Mouse (Mus musculus) heart, adult 2 months (tissue): ENCODE measurements around the gene Ablim2. TPM values are rescaled to one million over a fixed set of nuclear protein-coding genes. Genes with fewer than 3 reads are reported as not detected.
A peak's percentile ranks its signal among the peaks of the same experiment; 100 is the strongest.

Source experiments
- DNase-seq, 2 experiments: peaks; one replicate each; pipeline ENCODE4 v3.0.0; 2021
- H3K27ac ChIP-seq: fragments of 200-600 bp; 2 replicates; pipeline ENCODE4 v1.8.1; 2022
- H3K27me3 ChIP-seq: fragments of 200-500 bp; 2 replicates; pipeline ENCODE4 v1.6.1; 2012; ENCODE audit warnings: mild to moderate bottlenecking, low read length, inconsistent platforms, mixed read lengths; ENCODE audit not compliant: control insufficient read depth, insufficient read depth
- H3K36me3 ChIP-seq: fragments of 200-500 bp; 2 replicates; pipeline ENCODE4 v1.6.1; 2012; ENCODE audit warnings: low read length, inconsistent platforms; ENCODE audit not compliant: control insufficient read depth, insufficient read depth
- H3K4me1 ChIP-seq: fragments of 200-500 bp; 2 replicates; pipeline ENCODE4 v1.6.1; 2011; ENCODE audit warnings: low read length; ENCODE audit not compliant: control insufficient read depth, insufficient read depth
- H3K4me3 ChIP-seq: fragments of 200-600 bp; 2 replicates; pipeline ENCODE4 v1.8.1; 2022
- H3K79me2 ChIP-seq: fragments of 200-500 bp; replicated peaks from 2 replicates; pipeline ENCODE4 v1.6.1; 2012; ENCODE audit warnings: mild to moderate bottlenecking, inconsistent platforms, low read length, moderate library complexity, mixed read lengths; ENCODE audit not compliant: control insufficient read depth, insufficient read depth
- H3K9ac ChIP-seq: fragments of 200-500 bp; 2 replicates; pipeline ENCODE4 v1.6.1; 2012; ENCODE audit warnings: low read depth, mild to moderate bottlenecking, control low read depth, inconsistent platforms, low read length, mixed read lengths
- CTCF ChIP-seq: fragments of 200-600 bp; IDR thresholded peaks from 2 replicates; pipeline ENCODE4 v1.8.1; 2022; ENCODE audit warnings: antibody characterized with exemption, mild to moderate bottlenecking, moderate library complexity
- EP300 ChIP-seq: fragments of 200-500 bp; IDR thresholded peaks from 2 replicates; pipeline ENCODE4 v1.6.1; 2011; ENCODE audit warnings: low read depth, low read length, control low read depth; ENCODE audit not compliant: insufficient read depth
- POLR2A ChIP-seq: fragments of 200-500 bp; IDR thresholded peaks from 2 replicates; pipeline ENCODE4 v1.6.1; 2011; ENCODE audit warnings: mild to moderate bottlenecking, low read depth, low read length, control low read depth; ENCODE audit not compliant: insufficient read depth
- WGBS: fragments of 180-500 bp; shearing (Covaris S2); methylation state at CpG from one replicate; pipeline ENCODE4 v1.1.7; 2018; 5-methylcytosine and 5-hydroxymethylcytosine counted together
- intact Hi-C: fragments of 180-260 bp; cut with DNase I; formaldehyde crosslinking; loops from one replicate; pipeline ENCODE4 v1.15.1; 2025
- polyA plus RNA-seq: library from polyadenylated mRNA; depleted of rRNA; stranded (reverse); fragments of >200 nt; gene quantifications from 2 replicates; pipeline ENCODE4 v1.2.3, GENCODE M21; 2012
- total RNA-seq, 2 experiments: library from RNA; stranded (reverse); gene quantifications; 2 replicates each; pipeline ENCODE4 v1.2.3; 2021

Gene Ablim2
- total and polyA plus RNA-seq, 3 experiments, result 20.1 to 32.7 (median 20.8) TPM

DNA sequence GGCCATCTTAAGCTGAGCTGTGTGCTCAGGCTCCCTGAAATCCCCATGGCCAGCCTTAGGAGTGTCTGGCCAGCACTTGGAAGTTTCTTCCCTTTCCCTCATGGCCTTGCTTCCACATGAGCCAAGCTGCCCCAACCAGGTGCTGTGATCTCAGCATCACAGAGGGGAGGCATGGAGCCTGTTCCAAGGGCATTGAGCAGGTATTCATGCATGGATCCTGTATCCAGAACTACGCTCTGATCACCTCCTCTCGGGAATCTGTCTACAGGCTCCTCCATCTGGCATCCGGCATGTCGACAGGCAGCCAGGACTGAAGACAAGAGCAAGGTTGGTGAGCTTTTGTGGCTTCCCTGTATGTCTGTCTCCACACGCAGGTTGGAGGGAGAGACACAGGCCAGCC lies 70.2 kb downstream of the Ablim2 start:
- Histone ChIP-seq H3K36me3 (no peaks in the 10 kb centered on the region), H3K4me1 (no peaks in the 10 kb centered on the region; the same call in 1 of the 2 replicates), H3K4me3 (no peak overlapping the region), H3K27me3 (no peaks in the 10 kb centered on the region), H3K27ac (no peak overlapping the region), H3K9ac (no peak overlapping the region), H3K79me2 (no peaks in the 10 kb centered on the region)
- 82% methylated on average over 5 of the region's 5 CpGs for WGBS
- no peak for DNase-seq
- TF ChIP-seq POLR2A, result no peak
- no peak for TF ChIP-seq CTCF
- no peak for TF ChIP-seq EP300
- intact Hi-C loops, result no loop called here

DNA sequence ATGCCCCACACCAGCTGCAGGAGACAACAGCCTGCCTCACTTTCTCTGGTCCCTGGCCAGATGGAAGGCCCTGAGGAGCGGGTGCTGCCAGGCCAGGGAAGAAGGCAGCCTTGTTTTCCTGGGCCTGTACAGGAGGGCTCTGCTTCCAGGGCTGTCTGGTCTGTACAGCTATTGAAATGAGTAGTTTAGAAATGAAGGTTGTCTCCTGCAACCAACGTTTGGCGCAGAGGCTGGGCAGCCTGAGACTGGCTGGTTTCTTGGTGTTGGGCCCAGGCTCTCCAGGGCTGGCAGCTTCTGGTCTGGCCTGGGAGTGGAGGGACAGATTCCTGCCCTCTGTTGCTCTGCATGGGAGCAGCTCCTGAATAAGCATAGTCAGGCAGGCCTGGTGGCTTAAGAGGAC lies 72.4 kb downstream of the Ablim2 start:
- Histone ChIP-seq H3K36me3 (no peaks in the 10 kb centered on the region), H3K27ac (no peak overlapping the region; the same call in 1 of the 2 replicates), H3K79me2 (no peaks in the 10 kb centered on the region), H3K27me3 (no peaks in the 10 kb centered on the region), H3K4me1 (no peaks in the 10 kb centered on the region; the same call in 1 of the 2 replicates), H3K4me3 (no peak overlapping the region), H3K9ac (no peak overlapping the region)
- WGBS, result 57% methylated on average over 3 of the region's 3 CpGs
- 0 out of 2 replicates have a peak, but pooled peaks have one; percentile 18 for TF ChIP-seq EP300
- TF ChIP-seq POLR2A, result no peak
- peak; percentile 9; the same call in 1 of the 2 replicates for TF ChIP-seq CTCF
- peak; percentile 30 to 50 for DNase-seq
- intact Hi-C loops, result no loop called here

DNA sequence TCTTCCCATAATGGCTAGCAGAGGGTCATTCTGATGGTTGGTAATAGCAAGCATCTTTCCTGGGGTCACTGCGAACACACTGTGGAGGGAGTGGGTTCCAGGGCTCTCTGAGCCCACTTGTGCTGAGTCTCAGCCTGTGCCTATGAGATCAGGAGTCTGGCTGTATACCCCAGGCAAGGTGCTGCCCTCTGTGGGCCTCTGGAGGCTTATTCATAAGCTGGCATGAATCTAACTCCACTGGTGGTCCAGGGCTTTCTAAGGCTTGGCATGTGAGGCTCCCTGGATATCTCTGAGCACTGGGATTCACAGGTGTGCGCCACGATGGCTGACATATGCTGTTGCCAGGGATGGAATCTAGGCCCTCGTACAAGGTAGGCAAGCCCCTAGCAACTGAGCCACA lies 76.2 kb downstream of the Ablim2 start:
- intact Hi-C loops, result no loop called here
- Histone ChIP-seq H3K36me3 (no peaks in the 10 kb centered on the region), H3K9ac (no peak overlapping the region), H3K79me2 (no peaks in the 10 kb centered on the region), H3K27ac (no peak overlapping the region), H3K4me3 (no peak overlapping the region), H3K27me3 (no peaks in the 10 kb centered on the region), H3K4me1 (no peaks in the 10 kb centered on the region; the same call in 1 of the 2 replicates)
- TF ChIP-seq CTCF (no peak), EP300 (no peak), POLR2A (no peak)
- 85% methylated on average over 4 of the region's 4 CpGs for whole genome bisulfite sequencing
- no peak for DNase-seq

DNA sequence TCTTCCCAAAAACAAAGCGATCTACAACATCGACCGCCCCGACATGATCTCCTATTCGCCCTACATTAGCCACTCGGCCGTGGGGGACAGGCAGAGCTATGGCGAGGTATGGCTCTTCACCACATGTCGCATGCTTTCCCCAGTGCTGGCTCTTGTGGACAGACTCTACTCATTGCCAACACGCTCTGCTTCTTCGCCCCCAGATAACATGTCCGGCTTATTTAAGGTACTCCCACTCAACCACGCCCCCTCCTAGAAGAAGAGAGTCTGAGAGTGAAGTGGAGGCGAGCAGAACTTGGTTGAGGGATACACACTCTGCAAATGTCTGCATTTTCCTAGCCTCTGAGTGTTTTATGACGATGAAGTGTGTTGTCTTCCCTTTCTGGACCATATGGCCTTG lies 79.3 kb downstream of the Ablim2 start:
- Histone ChIP-seq H3K79me2 (no peaks in the 10 kb centered on the region), H3K36me3 (no peaks in the 10 kb centered on the region), H3K4me3 (no peak overlapping the region), H3K4me1 (no peaks in the 10 kb centered on the region), H3K9ac (no peak overlapping the region), H3K27me3 (no peaks in the 10 kb centered on the region), H3K27ac (no peak overlapping the region)
- WGBS, result 88% methylated on average over 15 of the region's 15 CpGs
- DNase-seq, result no peak
- TF ChIP-seq EP300 (no peak), CTCF (no peak), POLR2A (no peak)
- intact Hi-C loops, result no loop called here

DNA sequence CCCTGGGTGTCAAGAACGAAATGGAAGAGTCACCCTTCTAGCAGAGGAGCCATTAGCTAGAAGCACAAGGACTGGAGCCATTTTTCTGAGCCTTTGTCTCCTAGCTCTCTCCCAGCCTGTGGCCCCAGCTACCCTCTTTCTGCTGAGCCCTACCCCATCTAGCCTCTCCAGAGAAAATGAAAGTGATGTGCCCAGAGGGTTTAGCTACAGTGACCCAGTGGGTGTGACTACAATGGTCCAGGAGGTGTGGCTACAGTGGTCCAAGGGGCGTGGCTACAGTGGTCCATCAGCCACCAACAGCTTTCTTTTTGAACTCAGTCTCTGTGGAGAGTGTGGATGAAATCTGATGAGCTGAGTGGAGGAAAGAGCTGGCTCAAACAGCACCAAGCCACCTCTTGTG lies 81.6 kb downstream of the Ablim2 start:
- DNase-seq, result no peak
- WGBS, result 54% methylated on average over 2 of the region's 2 CpGs
- Histone ChIP-seq H3K27me3 (no peaks in the 10 kb centered on the region), H3K4me3 (no peak overlapping the region), H3K27ac (no peak overlapping the region), H3K4me1 (no peaks in the 10 kb centered on the region), H3K36me3 (no peaks in the 10 kb centered on the region), H3K79me2 (no peaks in the 10 kb centered on the region), H3K9ac (no peak overlapping the region)
- intact Hi-C loops, result no loop called here
- TF ChIP-seq POLR2A, result no peak
- no peak for TF ChIP-seq CTCF
- no peak for TF ChIP-seq EP300

DNA sequence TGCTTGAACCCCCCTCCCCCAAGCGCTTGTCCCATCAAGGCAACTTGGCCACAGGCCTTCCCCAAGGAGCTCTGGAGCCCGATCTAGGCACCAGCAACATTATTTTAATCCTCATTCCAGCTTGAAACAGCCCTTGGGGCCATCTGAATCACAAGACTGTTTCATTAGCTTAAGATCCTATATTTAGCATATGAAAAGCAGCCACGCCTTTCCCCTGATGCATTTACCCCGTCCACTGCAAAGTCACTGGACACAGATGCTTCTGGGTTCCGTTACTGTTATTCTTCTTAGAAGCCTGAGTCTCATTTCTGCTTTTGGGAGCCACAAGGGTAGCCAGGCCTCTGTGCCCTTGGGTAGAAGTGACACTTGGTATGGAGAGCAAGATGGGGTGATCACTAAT lies 93.8 kb downstream of the Ablim2 start:
- TF ChIP-seq EP300, result no peak
- TF ChIP-seq POLR2A, result no peak
- no peak for TF ChIP-seq CTCF
- no peak for DNase-seq
- Histone ChIP-seq H3K36me3 (no peaks in the 10 kb centered on the region), H3K4me1 (peaks cover 6% of the 10 kb centered on the region), H3K27me3 (no peaks in the 10 kb centered on the region), H3K27ac (no peak overlapping the region), H3K9ac (no peak overlapping the region), H3K79me2 (no peaks in the 10 kb centered on the region), H3K4me3 (no peak overlapping the region)
- WGBS, result 45% methylated on average over 5 of the region's 5 CpGs
- intact Hi-C loops, result no loop called here
